Mouse (Mus musculus) midbrain, embryonic 14.5 days (tissue): ENCODE measurements at regions not wholly inside any gene's neighbourhood (a gene's known extent, or its start where the extent isn't known, plus 50 kb on each side); places are given as distances from the start of the nearest gene placed in this dataset.

ENCODE experiments used
- ATAC-seq: fragments of 200-750 bp; cut with Nextera tagmentation; 2 replicates; pipeline ENCODE4 v1.8.0; 2017; ENCODE audit warnings: moderate number of reproducible peaks, moderate library complexity; ENCODE audit not compliant: low FRiP score, low TSS enrichment
- DNase-seq: peaks from one replicate; pipeline ENCODE4 v3.0.0-alpha.2; 2015
- H3K27ac ChIP-seq: fragments of 300-500 bp; sonication (generic); replicated peaks from 2 replicates; pipeline ENCODE4 v1.5.1; 2014; ENCODE audit warnings: mild to moderate bottlenecking, low read depth, low read length, moderate library complexity
- H3K27me3 ChIP-seq: fragments of 300-500 bp; sonication (generic); 2 replicates; pipeline ENCODE4 v1.6.1; 2014; ENCODE audit warnings: low read length, control low read depth, mixed read lengths; ENCODE audit not compliant: control insufficient read depth, insufficient read depth
- H3K36me3 ChIP-seq: fragments of 300-500 bp; sonication (generic); 2 replicates; pipeline ENCODE4 v1.6.1; 2014; ENCODE audit warnings: low read length, control low read depth; ENCODE audit not compliant: control insufficient read depth, insufficient read depth
- H3K4me1 ChIP-seq: fragments of 300-500 bp; sonication (generic); 2 replicates; pipeline ENCODE4 v1.6.1; 2014; ENCODE audit warnings: mild to moderate bottlenecking, antibody characterized with exemption, low read length, control low read depth; ENCODE audit not compliant: control insufficient read depth, insufficient read depth
- H3K4me2 ChIP-seq: fragments of 300-500 bp; sonication (generic); 2 replicates; pipeline ENCODE4 v1.6.1; 2014; ENCODE audit warnings: mild to moderate bottlenecking, low read length, moderate library complexity
- H3K4me3 ChIP-seq: fragments of 300-500 bp; sonication (generic); replicated peaks from 2 replicates; pipeline ENCODE4 v1.5.1; 2014; ENCODE audit warnings: low read depth, low read length
- H3K9ac ChIP-seq: fragments of 300-500 bp; sonication (generic); replicated peaks from 2 replicates; pipeline ENCODE4 v1.6.1; 2014; ENCODE audit warnings: mild to moderate bottlenecking, low read length, moderate library complexity
- H3K9me3 ChIP-seq: fragments of 300-500 bp; sonication (generic); 2 replicates; pipeline ENCODE4 v1.6.1; 2016; ENCODE audit warnings: low read length, control low read depth, mixed read lengths; ENCODE audit not compliant: control insufficient read depth
- WGBS: fragments of 180-500 bp; shearing (Covaris S2); extraction: QIAGEN DNeasy Blood & Tissue Kit; methylation state at CpG from one replicate; pipeline ENCODE4 v1.1.7; 2014; 5-methylcytosine and 5-hydroxymethylcytosine counted together

DNA sequence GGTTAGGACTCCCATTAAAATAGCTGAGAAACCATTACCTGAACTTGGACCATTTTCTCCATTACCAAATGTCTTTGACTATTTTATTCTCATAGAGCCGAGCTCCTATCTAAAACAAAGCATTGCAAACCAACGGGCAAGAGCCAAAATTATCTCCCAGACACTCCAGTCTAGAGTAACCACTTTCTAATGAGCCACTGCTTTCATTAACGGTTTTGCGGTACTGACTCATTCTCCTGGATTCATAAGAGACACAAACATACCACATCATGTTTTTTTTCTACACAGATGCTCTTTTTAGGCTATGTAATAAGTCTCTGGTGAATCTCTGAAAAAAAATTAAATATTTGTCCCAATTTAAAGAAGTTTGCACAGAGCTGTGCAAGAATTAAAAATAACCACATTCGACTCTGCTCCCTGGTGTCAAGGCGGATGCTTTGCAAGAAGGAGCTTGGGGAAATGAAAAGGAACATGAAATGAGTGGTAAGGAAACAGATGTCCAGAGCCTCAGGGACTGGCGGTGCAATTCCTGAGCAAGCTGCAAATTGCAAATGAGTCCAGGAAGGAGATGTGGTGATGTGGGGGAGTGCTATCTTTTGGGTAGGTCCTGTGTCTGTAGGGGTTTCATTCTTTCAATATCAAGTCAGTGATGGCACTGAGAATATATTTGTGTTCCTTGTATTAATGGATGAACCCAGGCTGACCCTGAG, 143.8 kb upstream of the Phactr1 start:
- 78% methylated on average over 7 of the region's 7 CpGs for WGBS
- no peak for ATAC-seq
- Histone ChIP-seq H3K27ac (no peak overlapping the region), H3K4me2 (no peak overlapping the region), H3K27me3 (no peaks in the 10 kb centered on the region), H3K4me1 (no peaks in the 10 kb centered on the region), H3K36me3 (no peaks in the 10 kb centered on the region), H3K9me3 (no peaks in the 10 kb centered on the region; the same call in 1 of the 2 replicates), H3K4me3 (no peak overlapping the region), H3K9ac (no peak overlapping the region)
- no peak for DNase-seq

DNA sequence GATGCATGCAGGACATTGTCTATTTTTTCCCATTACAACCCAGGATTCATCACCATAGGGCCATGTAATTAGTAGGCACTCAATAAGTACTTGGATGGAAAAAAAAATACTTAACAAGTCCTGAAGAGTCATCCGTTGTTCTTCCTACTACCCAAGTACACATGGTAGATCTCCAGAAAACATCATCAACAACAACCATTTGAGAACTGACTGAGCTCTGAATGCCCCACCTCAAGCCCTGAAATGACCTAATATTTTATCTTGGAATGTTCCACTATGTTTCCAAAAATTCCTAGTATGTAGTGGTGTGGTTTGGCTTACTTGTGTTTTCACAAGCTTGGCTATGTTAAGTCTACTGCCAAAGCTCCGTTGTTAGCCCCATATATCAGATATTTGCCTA, 142.4 kb upstream of the Phactr1 start:
- Histone ChIP-seq H3K36me3 (no peaks in the 10 kb centered on the region), H3K27ac (no peak overlapping the region), H3K4me1 (no peaks in the 10 kb centered on the region), H3K4me3 (no peak overlapping the region), H3K4me2 (no peak overlapping the region), H3K9me3 (no peaks in the 10 kb centered on the region; the same call in 1 of the 2 replicates), H3K27me3 (no peaks in the 10 kb centered on the region), H3K9ac (no peak overlapping the region)
- ATAC-seq, result no peak
- 91% methylated on average over 2 of the region's 2 CpGs for WGBS
- no peak for DNase-seq

DNA sequence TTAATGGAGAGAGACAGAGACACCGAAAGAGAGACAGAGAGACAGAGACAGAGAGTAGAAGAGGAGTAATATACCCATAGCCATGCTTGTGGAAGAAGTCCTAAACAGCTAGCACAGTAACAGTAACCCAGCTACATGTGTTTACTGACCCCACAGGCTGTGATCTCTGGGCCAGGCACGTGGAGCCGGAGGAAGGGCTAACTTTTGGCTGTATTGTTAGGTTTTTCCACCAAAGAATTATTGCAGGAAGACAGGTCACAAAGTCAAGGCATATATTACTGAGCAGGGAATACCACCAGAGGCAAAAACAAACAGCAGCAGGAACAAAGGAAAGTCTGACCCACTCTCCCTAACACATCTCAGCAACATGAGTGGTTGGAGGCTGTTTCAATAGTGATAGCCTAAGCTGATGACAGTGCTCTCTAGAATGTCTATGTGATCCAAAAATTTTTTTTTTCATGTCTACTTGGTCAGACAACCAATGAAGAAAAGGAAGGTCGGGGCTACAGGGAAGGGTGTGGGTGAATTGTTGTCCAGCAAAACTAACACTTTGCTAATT, 135.8 kb upstream of the Phactr1 start:
- H3K4me3 ChIP-seq, result no peak overlapping the region
- H3K36me3 ChIP-seq, result no peaks in the 10 kb centered on the region
- 87% methylated on average over 4 of the region's 4 CpGs for WGBS
- H3K4me2 ChIP-seq, result no peak overlapping the region
- ATAC-seq (no peak), DNase-seq (no peak)
- H3K9me3 ChIP-seq, result no peaks in the 10 kb centered on the region; the same call in 1 of the 2 replicates
- no peaks in the 10 kb centered on the region for H3K4me1 ChIP-seq
- no peak overlapping the region for H3K9ac ChIP-seq
- H3K27ac ChIP-seq, result no peak overlapping the region
- H3K27me3 ChIP-seq, result no peaks in the 10 kb centered on the region

- H3K36me3 ChIP-seq, result no peaks in the 10 kb centered on the region
- ATAC-seq (no peak), DNase-seq (no peak)
- no peaks in the 10 kb centered on the region; the same call in 1 of the 2 replicates for H3K9me3 ChIP-seq
- WGBS, result 72% methylated on average over 4 of the region's 4 CpGs
- H3K27me3 ChIP-seq, result no peaks in the 10 kb centered on the region
- H3K9ac ChIP-seq, result no peak overlapping the region
- no peaks in the 10 kb centered on the region for H3K4me1 ChIP-seq
- no peak overlapping the region for H3K4me2 ChIP-seq
- no peak overlapping the region for H3K27ac ChIP-seq
- no peak overlapping the region for H3K4me3 ChIP-seq
These were observed 134.0 kb upstream of the Phactr1 start for GRCm38 (mm10) chr13:42546389-42546788.

DNA sequence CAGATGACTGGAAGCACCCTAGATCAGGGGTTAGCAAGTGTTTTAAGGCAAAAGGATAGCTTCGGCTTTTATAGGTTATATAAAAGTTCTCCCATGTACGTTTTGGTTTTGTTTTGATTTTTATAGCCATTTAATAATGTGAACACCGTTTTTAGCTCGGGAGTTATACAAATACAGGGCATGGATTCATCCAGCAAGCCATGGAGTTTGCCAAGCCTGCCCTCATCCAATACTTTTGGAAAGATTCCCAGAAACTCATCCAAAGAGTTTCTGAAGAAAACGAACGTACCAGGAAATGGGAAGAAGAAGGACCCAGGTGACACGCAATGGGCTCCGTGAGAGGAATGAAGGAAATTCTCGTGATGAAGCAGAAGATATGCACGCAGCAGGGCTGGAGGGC, 133.6 kb upstream of the Phactr1 start:
- WGBS, result 92% methylated on average over 10 of the region's 10 CpGs
- no peak for DNase-seq

DNA sequence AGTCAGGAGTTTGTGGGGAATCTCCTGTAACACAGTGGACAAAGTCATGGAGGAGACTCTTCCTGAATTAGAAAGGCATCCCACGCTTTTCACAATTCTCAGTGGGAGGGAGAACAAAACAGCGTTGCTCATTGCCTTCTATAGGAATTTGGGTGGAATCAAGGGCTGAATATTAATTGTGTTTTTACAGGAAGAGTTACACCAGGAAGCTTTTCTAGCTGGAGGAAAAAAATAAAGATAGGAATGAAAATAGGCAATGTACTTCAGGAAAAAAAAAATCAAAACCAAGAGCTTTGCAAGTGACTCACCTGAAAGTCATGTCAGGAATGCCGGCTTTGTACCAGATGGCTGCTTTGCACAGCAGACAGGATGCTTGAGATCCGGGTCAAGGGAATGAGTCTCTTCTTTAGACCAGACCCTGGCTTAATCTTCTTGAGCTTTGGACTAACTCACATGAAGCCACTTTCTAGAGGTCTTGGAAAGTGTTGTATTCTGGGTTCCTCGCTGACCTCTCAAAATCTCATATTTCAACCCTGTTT, 131.3 kb upstream of the Phactr1 start:
- H3K27me3 ChIP-seq, result no peaks in the 10 kb centered on the region
- H3K9ac ChIP-seq, result no peak overlapping the region
- no peaks in the 10 kb centered on the region for H3K4me1 ChIP-seq
- no peak overlapping the region for H3K27ac ChIP-seq
- ATAC-seq (no peak), DNase-seq (no peak)
- H3K36me3 ChIP-seq, result no peaks in the 10 kb centered on the region
- H3K9me3 ChIP-seq, result no peaks in the 10 kb centered on the region
- no peak overlapping the region for H3K4me3 ChIP-seq
- no peak overlapping the region for H3K4me2 ChIP-seq
- 74% methylated on average over 5 of the region's 5 CpGs for WGBS

More for the DNA sequence above, 133.6 kb upstream of the Phactr1 start:
- Histone ChIP-seq H3K4me2 (no peak overlapping the region), H3K4me3 (no peak overlapping the region), H3K9me3 (no peaks in the 10 kb centered on the region), H3K36me3 (no peaks in the 10 kb centered on the region), H3K27me3 (no peaks in the 10 kb centered on the region), H3K9ac (no peak overlapping the region), H3K4me1 (no peaks in the 10 kb centered on the region), H3K27ac (no peak overlapping the region)
- ATAC-seq, result no peak

DNA sequence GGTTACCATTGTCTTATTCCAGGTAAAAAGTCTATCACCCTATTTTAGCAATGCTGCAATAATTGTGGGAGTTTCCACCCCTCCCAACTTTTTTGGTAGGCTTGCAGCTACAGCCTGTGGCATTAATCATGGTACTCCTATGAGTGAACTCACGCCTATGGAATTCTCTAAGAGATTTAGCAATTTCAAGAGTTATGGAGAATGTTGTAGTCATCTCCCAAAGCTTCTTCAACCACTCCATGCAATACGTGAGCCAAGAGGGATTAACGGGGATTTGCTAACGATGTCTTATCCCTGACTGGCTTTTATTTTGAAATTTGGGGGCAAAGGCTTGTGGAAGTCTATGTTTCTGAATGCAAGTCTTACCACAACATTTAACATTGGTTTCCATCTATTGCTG, 125.5 kb upstream of the Phactr1 start:
- 89% methylated on average over 4 of the region's 4 CpGs for WGBS
- no peak for ATAC-seq
- Histone ChIP-seq H3K4me3 (no peak overlapping the region), H3K4me2 (no peak overlapping the region), H3K27me3 (no peaks in the 10 kb centered on the region), H3K4me1 (no peaks in the 10 kb centered on the region), H3K27ac (no peak overlapping the region), H3K9me3 (no peaks in the 10 kb centered on the region), H3K9ac (no peak overlapping the region), H3K36me3 (no peaks in the 10 kb centered on the region)
- no peak for DNase-seq

- Histone ChIP-seq H3K9ac (no peak overlapping the region), H3K4me3 (no peak overlapping the region), H3K27me3 (no peaks in the 10 kb centered on the region), H3K9me3 (no peaks in the 10 kb centered on the region), H3K4me1 (no peaks in the 10 kb centered on the region), H3K4me2 (no peak overlapping the region), H3K36me3 (no peaks in the 10 kb centered on the region), H3K27ac (no peak overlapping the region)
- DNase-seq (no peak), ATAC-seq (no peak)
- WGBS, result 90% methylated on average over 3 of the region's 3 CpGs
These were observed 121.9 kb upstream of the Phactr1 start for GRCm38 (mm10) chr13:42558526-42558925.

DNA sequence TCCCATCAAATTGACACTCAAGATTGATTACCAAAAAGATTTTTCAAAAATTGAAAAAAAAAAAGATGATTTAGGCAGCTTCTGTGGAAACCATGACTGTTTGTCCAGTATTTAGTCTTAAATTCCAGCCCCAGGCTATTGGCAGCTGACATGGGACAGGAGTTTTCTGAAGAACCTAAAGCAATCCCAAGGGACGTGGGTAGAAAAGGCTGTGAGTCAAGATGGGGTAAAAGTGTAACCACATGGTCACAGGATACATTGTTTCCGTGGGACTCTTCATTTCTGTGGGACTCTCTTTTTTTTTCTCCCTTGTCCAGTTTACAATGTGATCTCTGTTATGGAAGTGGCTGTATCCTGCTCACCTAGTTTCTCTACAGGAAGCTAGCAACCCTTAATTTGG, 119.0 kb upstream of the Phactr1 start:
- DNase-seq (no peak), ATAC-seq (no peak)
- Histone ChIP-seq H3K27ac (no peak overlapping the region), H3K9me3 (no peaks in the 10 kb centered on the region), H3K4me2 (no peak overlapping the region), H3K9ac (no peak overlapping the region), H3K4me3 (no peak overlapping the region), H3K4me1 (no peaks in the 10 kb centered on the region), H3K36me3 (no peaks in the 10 kb centered on the region), H3K27me3 (no peaks in the 10 kb centered on the region)
- WGBS, result 89% methylated on average over 2 of the region's 2 CpGs
